8 mouse cellular contexts compared by ENCODE assay signal in genomic region chr1:24378125-24378821, GRCm38 (mm10).
DNase-seq lines count a peak whose midpoint lies in the region; ATAC-seq and TF ChIP-seq lines count a peak whose summit lies in the region.

No protein-coding gene starts in this region.

- H3K9ac ChIP-seq in kidney, postnatal 0 days (ENCODE audit: low read depth, low read length): no peak overlapping the region
- no peak overlapping the region for H3K9ac ChIP-seq in intestine, postnatal 0 days (ENCODE audit: low read depth, low read length)
- H3K9ac ChIP-seq in lung, embryonic 14.5 days: no peak overlapping the region

- H3K27me3 ChIP-seq in kidney, postnatal 0 days (ENCODE audit: insufficient read depth, low read length): no peaks in the 10 kb centered on the region
- no peaks in the 10 kb centered on the region for H3K27me3 ChIP-seq in intestine, postnatal 0 days (replicated peaks; ENCODE audit: control insufficient read depth, insufficient read depth, low read length)
- H3K27me3 ChIP-seq in lung, embryonic 14.5 days (ENCODE audit: insufficient read depth, low read length): no peaks in the 10 kb centered on the region

- peak; percentile 68 for TF ChIP-seq CTCF in kidney, postnatal 0 days (IDR thresholded peaks at IDR 0.05; ENCODE audit: low read depth)
- peak; percentile 78 for TF ChIP-seq CTCF in intestine, postnatal 0 days (IDR thresholded peaks at IDR 0.05; ENCODE audit: low read depth)
- TF ChIP-seq CTCF in lung, embryonic 14.5 days (IDR thresholded peaks at IDR 0.05; ENCODE audit: low read depth): peak; percentile 69

- no peaks in the 10 kb centered on the region for H3K4me1 ChIP-seq in kidney, postnatal 0 days (replicated peaks; ENCODE audit: insufficient read depth, low read length)
- no peaks in the 10 kb centered on the region for H3K4me1 ChIP-seq in intestine, postnatal 0 days (replicated peaks; ENCODE audit: control insufficient read depth, insufficient read depth, low read length)
- H3K4me1 ChIP-seq in lung, embryonic 14.5 days (ENCODE audit: insufficient read depth): no peaks in the 10 kb centered on the region

- ATAC-seq in kidney, postnatal 0 days (replicated peaks; ENCODE audit: low FRiP score, low read depth): peak; percentile 54; the same call in 1 of the 2 replicates
- no peak for ATAC-seq in intestine, postnatal 0 days
- ATAC-seq in lung, embryonic 14.5 days (ENCODE audit: insufficient read depth): peak; percentile 97

- H3K4me2 ChIP-seq in kidney, postnatal 0 days (ENCODE audit: low read length): no peak overlapping the region
- no peak overlapping the region for H3K4me2 ChIP-seq in intestine, postnatal 0 days (replicated peaks; ENCODE audit: low read depth)
- H3K4me2 ChIP-seq in lung, embryonic 14.5 days: 0 out of 2 replicates have a peak overlapping the region, but pooled peaks have one; percentile 3

- no peaks in the 10 kb centered on the region for H3K36me3 ChIP-seq in kidney, postnatal 0 days (ENCODE audit: insufficient read depth, low read length)
- no peaks in the 10 kb centered on the region for H3K36me3 ChIP-seq in intestine, postnatal 0 days (ENCODE audit: control insufficient read depth, insufficient read depth)
- H3K36me3 ChIP-seq in lung, embryonic 14.5 days (ENCODE audit: insufficient read depth): no peaks in the 10 kb centered on the region

- H3K27ac ChIP-seq in kidney, postnatal 0 days: no peak overlapping the region
- no peak overlapping the region for H3K27ac ChIP-seq in intestine, postnatal 0 days (ENCODE audit: low read depth, low read length)
- H3K27ac ChIP-seq in lung, embryonic 14.5 days (ENCODE audit: low read depth): no peak overlapping the region

- DNase-seq in kidney, postnatal 0 days (ENCODE audit: low spot score): peak; percentile 46
- no peak for DNase-seq in kidney, adult 11 months
- peak; percentile 8 to 29 for DNase-seq in adrenal gland, postnatal 36 days
- DNase-seq in embryo, embryonic 9.5 days (ENCODE audit: extremely low spot score): peak; percentile 37
- peak; percentile 84 for DNase-seq in lung, embryonic 14.5 days
- DNase-seq in right cerebral cortex, postnatal 10 days (ENCODE audit: low spot score in 2 of 2): peak; percentile 75 to 78
- no peak for DNase-seq in spleen, postnatal 14 days (ENCODE audit: low spot score in 2 of 2)

- H3K9me3 ChIP-seq in kidney, postnatal 0 days (replicated peaks; ENCODE audit: low read length): no peaks in the 10 kb centered on the region
- H3K9me3 ChIP-seq in intestine, postnatal 0 days (ENCODE audit: control insufficient read depth): no peaks in the 10 kb centered on the region
- no peaks in the 10 kb centered on the region for H3K9me3 ChIP-seq in lung, embryonic 14.5 days (ENCODE audit: low read depth, low read length)

- WGBS in kidney, postnatal 0 days: 27% methylated on average over 8 of the region's 8 CpGs
- 21% methylated on average over 8 of the region's 8 CpGs for WGBS in intestine, postnatal 0 days
- WGBS in lung, embryonic 14.5 days: 7% methylated on average over 8 of the region's 8 CpGs

- no peak overlapping the region for H3K4me3 ChIP-seq in kidney, postnatal 0 days (replicated peaks; ENCODE audit: low read depth, low read length)
- H3K4me3 ChIP-seq in intestine, postnatal 0 days (ENCODE audit: low read depth, low read length): no peak overlapping the region
- no peak overlapping the region for H3K4me3 ChIP-seq in lung, embryonic 14.5 days (ENCODE audit: low read depth, low read length)

Comparison
In these comparisons a context has a peak if more than half of its experiments do, and no peak if none do; other contexts are left out.
1. DNase-seq: peak in kidney, postnatal 0 days (single experiment), adrenal gland, postnatal 36 days (2 of 2), embryo, embryonic 9.5 days (single experiment), lung, embryonic 14.5 days (single experiment) and right cerebral cortex, postnatal 10 days (2 of 2); none in kidney, adult 11 months (single experiment) and spleen, postnatal 14 days (0 of 2).
2. Peak in every context shown above with its lines, with median percentiles within 50 percentile points of each other: CTCF ChIP-seq.